Mouse (Mus musculus) ES-E14 (cell line): Measurements from ENCODE around the gene Gm4981. TPM values are rescaled to one million over a fixed set of nuclear protein-coding genes. Genes with fewer than 3 reads are reported as not detected.
"Not testable (repeated sequence)": the region's sequence is repeated elsewhere in the genome, so short reads cannot be mapped to it uniquely, and the experiment has no call there.

Experiments used
- DNase-seq: peaks from one replicate; pipeline ENCODE4 v3.0.0-alpha.2; 2013; ENCODE audit warnings: low read depth, low spot score
- H3K27ac ChIP-seq: 2 replicates; pipeline ENCODE4 v1.5.1; 2012; ENCODE audit warnings: low read depth, mild to moderate bottlenecking, low read length, moderate library complexity, mixed read lengths; ENCODE audit not compliant: poor library complexity, insufficient read depth, severe bottlenecking
- H3K36me3 ChIP-seq: 2 replicates; pipeline ENCODE4 v1.6.1; 2012; ENCODE audit warnings: mild to moderate bottlenecking, low read length, moderate library complexity, mixed read lengths; ENCODE audit not compliant: control insufficient read depth, poor library complexity, insufficient read depth, severe bottlenecking
- H3K4me1 ChIP-seq, 2 experiments: fragments of 150-350 bp in 1 of 2; sonication (generic) in 1 of 2; 2 replicates each; pipeline ENCODE4 v1.6.1; 2012; ENCODE audit warnings: low read length in 2 of 2, mild to moderate bottlenecking in 1 of 2, mixed read lengths in 1 of 2; ENCODE audit not compliant: control insufficient read depth in 2 of 2, insufficient read depth in 2 of 2, poor library complexity in 1 of 2
- H3K4me3 ChIP-seq, 2 experiments: fragments of 150-350 bp in 1 of 2; sonication (generic) in 1 of 2; 2 replicates each; pipeline ENCODE4 v1.5.1; 2012; ENCODE audit warnings: low read length in 2 of 2, low read depth in 1 of 2, mild to moderate bottlenecking in 1 of 2, mixed read lengths in 1 of 2; ENCODE audit not compliant: insufficient read depth in 1 of 2, poor library complexity in 1 of 2, severe bottlenecking in 1 of 2
- H3K9ac ChIP-seq: 2 replicates; pipeline ENCODE4 v1.6.1; 2012; ENCODE audit warnings: low read depth, mild to moderate bottlenecking, low read length, mixed read lengths; ENCODE audit not compliant: poor library complexity, insufficient read depth, severe bottlenecking
- H3K9me3 ChIP-seq: fragments of 150-350 bp; sonication (generic); 2 replicates; pipeline ENCODE4 v1.6.1; 2012; ENCODE audit warnings: low read depth, mild to moderate bottlenecking, low read length; ENCODE audit not compliant: control insufficient read depth, insufficient read depth
- HCFC1 ChIP-seq: IDR thresholded peaks from 2 replicates; pipeline ENCODE4 v1.6.1; 2012; ENCODE audit warnings: low read length, inconsistent platforms, borderline replicate concordance; ENCODE audit not compliant: insufficient read depth
- MAFK ChIP-seq: IDR thresholded peaks from 2 replicates; pipeline ENCODE4 v1.6.1; 2014; ENCODE audit warnings: mild to moderate bottlenecking, low read depth, low read length, inconsistent platforms; ENCODE audit not compliant: insufficient read depth
- ZC3H11A ChIP-seq: IDR thresholded peaks from 2 replicates; pipeline ENCODE4 v1.6.1; 2012; ENCODE audit warnings: low read depth, mild to moderate bottlenecking, inconsistent platforms, low read length, borderline replicate concordance
- ZNF384 ChIP-seq: IDR thresholded peaks from 2 replicates; pipeline ENCODE4 v1.6.1; 2012; ENCODE audit warnings: low read depth, low read length, inconsistent platforms
- in situ Hi-C, 2 experiments: fragments of 600-800 bp; cut with MboI; formaldehyde crosslinking; loops; one replicate each; pipeline ENCODE4 v1.15.1; 2025; ENCODE audit warnings: low sequenced_read_pairs in 2 of 2, inconsistent platforms in 1 of 2; ENCODE audit not compliant: unreplicated experiment in 2 of 2
- total RNA-seq: library from RNA; depleted of rRNA; stranded (reverse); fragments of 300-350 nt; gene quantifications from 2 replicates; pipeline ENCODE4 v1.2.3, GENCODE M21; 2012

Gene Gm4981
- total RNA-seq, 1 experiment = 0.40 TPM

GRCm38 (mm10) chr10:58224827-58225785 is 11.4 kb downstream of the Gm4981 start, which contains the start of gene AW822073:
AW822073 (minus strand) TSS chr10:58224930.
- H3K27ac ChIP-seq, in situ Hi-C loops, H3K36me3 ChIP-seq, H3K9ac ChIP-seq, H3K9me3 ChIP-seq, H3K4me3 ChIP-seq, DNase-seq, H3K4me1 ChIP-seq: not testable (repeated sequence)

- H3K9ac ChIP-seq, H3K27ac ChIP-seq, in situ Hi-C loops, H3K36me3 ChIP-seq, DNase-seq, H3K4me1 ChIP-seq, H3K4me3 ChIP-seq, H3K9me3 ChIP-seq: not testable (repeated sequence)
- 0 out of 2 replicates have a peak, but pooled peaks have one; percentile 26 for TF ChIP-seq HCFC1
These were observed 12.3 kb downstream of the Gm4981 start for GRCm38 (mm10) chr10:58223972-58224805.

GRCm38 (mm10) chr10:58223161-58223560 is 13.3 kb downstream of the Gm4981 start:
- H3K4me1 ChIP-seq, in situ Hi-C loops, DNase-seq, H3K9me3 ChIP-seq, H3K27ac ChIP-seq, H3K36me3 ChIP-seq, H3K9ac ChIP-seq, H3K4me3 ChIP-seq: not testable (repeated sequence)

GRCm38 (mm10) chr10:58221571-58221970 is 14.9 kb downstream of the Gm4981 start:
- H3K36me3 ChIP-seq, H3K27ac ChIP-seq, H3K9ac ChIP-seq, DNase-seq, H3K9me3 ChIP-seq, H3K4me1 ChIP-seq, in situ Hi-C loops, H3K4me3 ChIP-seq: not testable (repeated sequence)

- no peak for DNase-seq
- in situ Hi-C loops = no loop called here
- Histone ChIP-seq H3K4me3 (no peak overlapping the region), H3K27ac (no peak overlapping the region), H3K9ac (no peak overlapping the region), H3K36me3 (no peaks in the 10 kb centered on the region), H3K4me1 (no peaks in the 10 kb centered on the region), H3K9me3 (no peaks in the 10 kb centered on the region)
- TF ChIP-seq ZNF384 (no peak), MAFK (no peak), ZC3H11A (no peak), HCFC1 (no peak)
These were observed 15.8 kb downstream of the Gm4981 start for GRCm38 (mm10) chr10:58220726-58221125.
